Mouse (Mus musculus): ENCODE measurements at regions not wholly inside any gene's neighbourhood (a gene's known extent, or its start where the extent isn't known, plus 50 kb on each side); places are given as distances from the start of the nearest gene placed in this dataset.

DNA sequence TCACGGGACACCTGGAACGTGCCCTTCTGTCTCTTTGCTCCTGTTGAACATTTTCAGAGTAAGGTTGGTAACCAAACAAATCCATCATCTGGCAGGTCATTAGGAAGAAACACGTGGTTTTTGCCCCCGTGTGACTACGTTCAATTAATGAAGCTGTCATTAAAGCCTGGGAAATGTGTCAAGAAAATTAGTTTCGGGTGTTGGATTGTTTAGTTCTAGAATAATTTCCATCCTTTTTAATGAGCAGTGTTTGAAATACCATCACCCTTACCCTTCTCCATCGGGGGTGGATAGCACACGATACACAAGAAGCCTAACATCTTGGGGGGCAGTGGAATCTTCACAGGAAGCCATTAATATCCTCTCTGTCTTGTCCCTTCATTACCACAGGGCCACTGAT is 107.7 kb downstream of the Far1 start:
- DNase-seq (ENCODE audit: low spot score in 2 of 2) = no peak

DNA sequence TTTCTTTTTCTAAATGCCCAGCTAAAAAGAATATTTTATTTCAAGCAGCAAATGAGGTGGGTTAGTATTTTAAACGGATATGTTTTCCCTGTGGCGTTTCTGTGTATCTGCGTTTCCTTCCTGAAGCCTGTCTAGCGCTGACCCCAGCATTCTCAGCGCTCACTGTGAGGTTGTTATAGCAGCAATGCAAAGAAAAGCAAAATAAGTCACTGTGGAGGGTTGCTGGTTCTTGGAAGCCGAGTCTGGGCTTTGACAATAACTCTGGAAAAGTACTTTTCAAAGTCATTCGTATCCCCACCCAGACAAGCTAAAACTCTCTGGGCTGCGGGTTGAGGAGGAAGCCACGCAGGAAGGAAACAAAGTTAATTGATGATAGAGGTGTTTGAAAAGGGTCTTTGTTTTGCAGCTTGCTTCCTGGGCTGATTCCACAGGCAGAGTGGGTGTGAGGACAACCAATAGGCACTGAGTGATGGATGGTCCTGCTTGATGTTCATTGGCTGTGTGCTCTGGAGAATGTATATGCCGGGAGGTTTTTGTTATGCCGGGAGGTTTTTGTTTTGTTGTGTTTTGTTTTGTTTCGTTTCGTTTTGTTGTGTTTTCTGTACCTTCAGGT is 108.4 kb downstream of the Far1 start:
- no peak for DNase-seq (ENCODE audit: low spot score in 2 of 2)

- no peak for DNase-seq (ENCODE audit: low spot score in 2 of 2)
Observed at GRCm38 (mm10) chr7:113623296-113623695, 109.7 kb downstream of the Far1 start.

DNA sequence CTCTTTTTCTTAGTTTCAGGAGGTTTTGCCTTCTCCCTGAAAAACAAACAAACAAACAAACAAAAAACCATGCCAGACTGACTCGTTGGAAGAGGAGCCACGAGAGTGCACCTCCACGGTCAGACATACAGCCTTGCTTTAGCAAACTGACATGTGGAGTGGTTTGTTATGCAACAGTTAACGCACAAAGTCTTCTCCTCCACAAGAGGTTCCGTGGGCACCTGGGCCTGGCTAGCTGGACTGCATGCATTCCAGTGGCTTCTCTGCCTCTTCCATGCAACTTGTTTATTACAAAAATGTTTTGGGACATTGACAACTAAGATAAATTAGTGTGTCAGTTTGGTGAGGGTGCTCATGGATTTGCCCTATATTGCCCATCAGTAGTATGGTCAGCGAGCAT is 110.3 kb downstream of the Far1 start:
- DNase-seq (ENCODE audit: low spot score in 2 of 2) = no peak

DNA sequence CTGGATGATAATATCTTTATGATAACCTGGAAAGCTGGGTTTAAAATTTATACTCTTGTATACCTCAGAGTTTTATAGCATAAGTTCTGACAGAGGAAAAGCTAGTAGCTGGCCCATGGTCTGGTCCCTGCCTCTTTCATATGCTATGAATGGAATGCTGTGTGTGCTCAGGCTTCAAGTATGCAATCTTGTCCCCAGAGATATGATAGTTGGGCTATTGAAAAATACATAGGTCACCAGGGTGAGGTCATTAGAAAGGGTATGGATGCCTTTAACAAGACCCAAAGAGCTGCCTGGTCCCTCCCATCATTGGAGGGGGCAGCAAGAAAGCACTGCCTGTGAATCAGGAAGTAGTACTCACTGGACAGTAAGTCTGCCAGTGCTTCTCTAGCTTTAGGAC is 113.1 kb downstream of the Far1 start:
- no peak for DNase-seq (ENCODE audit: low spot score in 2 of 2)

GRCm38 (mm10) chr7:113637011-113637600 is 123.5 kb downstream of the Far1 start:
- no peak for DNase-seq (ENCODE audit: low spot score in 2 of 2)

DNA sequence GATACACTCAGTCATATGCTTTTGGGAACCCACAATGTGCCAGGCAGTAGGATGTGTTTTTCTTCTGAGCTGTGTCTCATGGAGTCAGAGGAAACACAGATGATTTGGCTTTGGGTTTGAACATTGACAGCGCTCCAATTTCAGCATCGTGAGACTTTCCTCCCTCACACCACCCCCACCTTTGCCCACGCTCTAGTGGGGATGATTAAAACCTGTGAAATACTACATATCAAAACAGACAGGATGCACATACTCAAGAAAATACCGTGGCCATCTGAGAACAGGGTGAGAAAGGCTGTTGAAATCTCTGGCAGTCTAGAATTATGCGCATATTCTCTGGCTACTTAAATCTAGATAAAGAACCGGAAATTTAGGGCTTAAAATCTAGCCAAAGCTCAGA is 124.5 kb downstream of the Far1 start:
- DNase-seq (ENCODE audit: low spot score in 2 of 2) = peak; percentile 65 to 76

DNA sequence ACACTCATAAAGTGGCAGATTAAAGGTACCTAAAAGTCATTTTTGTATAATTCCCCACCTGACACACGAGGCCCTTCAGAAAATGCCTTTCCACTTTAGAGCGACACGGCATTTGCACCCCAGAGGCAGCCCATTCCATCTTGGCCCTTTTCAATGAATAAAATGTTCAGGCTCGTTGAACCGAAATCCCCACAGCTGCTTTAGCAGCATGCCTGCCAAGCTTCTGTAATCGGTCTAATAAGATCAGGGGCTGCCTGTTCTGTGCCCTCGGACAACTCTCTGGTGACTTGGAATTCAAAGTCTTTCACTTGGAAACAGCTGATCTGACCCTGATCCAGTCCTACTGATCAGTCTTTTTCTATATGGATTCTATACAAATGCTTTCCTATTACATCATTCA is 123.3 kb upstream of the Spon1 start:
- no peak for DNase-seq (ENCODE audit: low spot score in 2 of 2)

GRCm38 (mm10) chr7:113650631-113651030 is 115.2 kb upstream of the Spon1 start:
- DNase-seq (ENCODE audit: low spot score in 2 of 2) = no peak

GRCm38 (mm10) chr7:113651696-113652095 is 114.1 kb upstream of the Spon1 start:
- no peak for DNase-seq (ENCODE audit: low spot score in 2 of 2)

DNA sequence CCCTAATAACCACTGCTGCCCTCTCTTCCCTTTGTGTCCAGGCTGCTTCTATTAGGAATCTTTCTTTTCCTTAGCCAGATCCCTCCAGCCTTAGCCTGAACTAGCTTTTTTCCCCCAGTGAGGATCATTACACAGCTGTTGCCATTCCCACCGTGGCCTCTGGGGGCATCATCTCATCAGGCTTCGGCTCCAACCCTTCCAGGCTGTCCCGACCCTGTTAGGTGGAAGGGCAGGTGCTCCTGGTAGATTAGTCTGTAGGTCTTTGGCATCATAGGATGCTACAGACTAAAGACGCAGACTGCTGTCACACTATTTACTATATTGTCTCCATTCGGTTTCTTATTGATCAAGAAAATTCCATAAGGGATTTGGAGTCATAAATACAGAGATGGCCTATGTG is 112.7 kb upstream of the Spon1 start:
- DNase-seq (ENCODE audit: low spot score in 2 of 2) = peak in 1 of 2 experiments; percentile 21

DNA sequence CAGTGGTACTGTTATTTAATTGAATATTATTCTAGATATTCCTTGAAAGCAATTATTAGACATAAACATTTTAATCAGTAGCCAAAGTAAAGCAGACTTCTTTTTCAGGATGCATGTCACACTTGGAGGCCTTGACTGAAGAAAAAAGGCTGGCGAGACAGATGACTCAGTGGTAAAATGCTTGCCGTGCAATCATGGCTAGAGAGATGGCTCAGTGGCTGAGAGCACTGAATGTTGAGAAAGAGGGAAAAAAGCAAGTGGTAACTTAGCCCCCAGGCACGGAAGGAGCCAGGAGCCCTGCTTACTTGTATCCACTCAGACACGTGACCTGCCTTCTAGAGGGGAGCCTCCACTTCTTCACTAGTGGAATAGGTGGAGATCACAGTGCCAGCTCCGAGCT is 110.5 kb upstream of the Spon1 start:
- no peak for DNase-seq (ENCODE audit: low spot score in 2 of 2)

DNA sequence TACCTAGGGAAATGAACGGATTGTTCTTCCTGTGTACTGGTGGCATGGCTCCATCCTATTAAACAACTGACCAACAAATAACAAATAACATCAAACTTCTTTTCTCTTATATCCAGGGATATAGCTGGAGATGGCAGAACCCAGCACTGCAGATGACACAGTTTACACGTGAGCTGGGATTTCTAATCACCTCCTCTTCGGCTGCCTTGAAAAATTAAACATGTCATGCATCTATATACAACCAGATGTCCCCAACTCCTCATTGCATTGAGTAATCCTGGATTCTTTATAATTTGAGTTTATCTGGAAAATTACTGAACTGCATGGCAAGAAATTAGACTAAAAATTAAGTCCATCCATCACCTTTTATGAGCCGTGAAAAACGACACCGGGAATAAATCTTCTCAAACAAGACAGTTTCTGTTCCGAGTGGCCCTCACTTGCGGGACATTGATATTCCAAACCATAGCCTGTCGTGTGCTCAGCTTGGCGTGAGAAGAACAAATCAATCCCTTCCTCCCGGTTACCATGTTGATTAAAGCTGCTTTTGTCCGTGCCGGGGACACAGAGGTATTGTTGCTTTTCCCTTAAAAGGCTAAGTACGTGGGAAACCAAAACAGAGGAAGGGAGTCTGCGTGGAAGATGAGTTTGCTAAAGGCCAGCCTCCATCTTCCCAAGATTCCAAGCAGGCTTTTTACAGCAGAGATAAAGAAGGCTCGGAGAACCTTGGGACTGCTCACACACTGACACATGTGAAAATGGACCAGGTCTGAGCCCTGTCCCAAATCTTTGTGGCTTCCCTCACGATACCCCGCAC is 92.8 kb upstream of the Spon1 start:
- DNase-seq (ENCODE audit: low spot score in 2 of 2) = no peak

- DNase-seq (ENCODE audit: low spot score in 2 of 2) = no peak
Observed at GRCm38 (mm10) chr7:113673596-113673956, 92.2 kb upstream of the Spon1 start.

GRCm38 (mm10) chr7:113682271-113682670 is 83.5 kb upstream of the Spon1 start:
- DNase-seq (ENCODE audit: low spot score in 2 of 2) = peak; percentile 38 to 50

DNA sequence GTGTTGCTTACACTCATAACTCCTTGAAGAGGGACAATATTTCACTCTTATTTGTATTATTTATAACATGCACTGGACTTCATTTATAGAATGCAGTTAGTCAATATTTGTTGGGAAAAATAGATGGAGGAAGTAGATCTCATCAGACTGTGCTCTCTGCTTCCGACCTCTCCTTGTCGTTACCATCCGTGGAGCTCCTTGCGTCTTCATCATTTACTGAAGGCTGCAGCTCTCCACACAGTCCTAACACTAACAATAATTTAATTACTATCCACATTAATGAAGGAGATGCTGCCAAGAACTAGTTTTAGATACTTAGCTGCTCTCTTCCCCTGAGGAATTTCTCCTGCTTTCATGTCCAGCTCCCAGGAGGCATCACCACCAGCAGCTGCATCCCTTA is 80.4 kb upstream of the Spon1 start:
- DNase-seq (ENCODE audit: low spot score in 2 of 2) = no peak

GRCm38 (mm10) chr7:113686527-113686926 is 79.3 kb upstream of the Spon1 start:
- DNase-seq (ENCODE audit: low spot score in 2 of 2) = no peak

DNA sequence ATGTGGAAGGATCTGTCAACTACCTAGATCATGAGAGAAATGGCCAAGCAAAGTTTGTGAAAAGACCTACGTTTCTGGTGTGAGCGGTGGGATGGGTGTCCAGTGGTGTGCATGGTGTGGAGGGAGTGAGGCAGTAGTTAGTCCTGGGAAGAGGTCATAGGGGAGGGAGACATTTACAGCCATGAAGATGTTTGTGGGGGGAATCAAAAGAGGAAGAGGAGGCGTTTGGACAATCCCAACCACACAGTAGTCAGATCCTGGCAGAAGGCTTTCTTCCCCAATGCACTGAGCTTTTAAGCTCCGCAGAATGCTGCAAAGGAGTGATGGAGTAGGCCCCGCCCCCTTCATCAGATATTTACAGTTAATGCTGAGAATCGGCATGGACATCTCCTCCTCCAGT is 78.2 kb upstream of the Spon1 start:
- DNase-seq (ENCODE audit: low spot score in 2 of 2) = no peak

DNA sequence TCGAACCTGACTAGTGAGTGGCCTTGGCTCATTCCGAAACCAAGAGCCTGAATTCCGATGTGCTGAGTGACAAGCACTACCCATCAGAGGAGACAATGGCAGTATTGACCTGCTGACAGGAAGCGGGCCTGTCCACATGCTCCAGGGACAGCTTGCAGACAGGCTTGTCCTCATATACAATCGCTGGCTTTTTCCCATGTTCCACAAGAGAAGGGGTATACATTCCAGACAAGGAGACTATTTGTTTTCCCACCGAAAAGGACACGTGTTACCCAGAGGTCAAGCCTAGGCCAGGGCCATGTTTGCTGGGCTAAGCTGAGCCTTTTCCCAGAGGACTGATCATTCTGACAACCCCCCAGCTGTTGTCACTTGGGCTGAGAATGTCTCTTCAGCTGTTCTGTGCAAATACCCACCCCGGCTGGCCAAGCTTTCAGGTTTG is 77.5 kb upstream of the Spon1 start:
- DNase-seq (ENCODE audit: low spot score in 2 of 2) = peak in 1 of 2 experiments; percentile 24

GRCm38 (mm10) chr7:113688717-113689116 is 77.1 kb upstream of the Spon1 start:
- DNase-seq (ENCODE audit: low spot score in 2 of 2) = no peak

- no peak for DNase-seq (ENCODE audit: low spot score in 2 of 2)
Observed at GRCm38 (mm10) chr7:113689131-113689530, 76.7 kb upstream of the Spon1 start.

DNA sequence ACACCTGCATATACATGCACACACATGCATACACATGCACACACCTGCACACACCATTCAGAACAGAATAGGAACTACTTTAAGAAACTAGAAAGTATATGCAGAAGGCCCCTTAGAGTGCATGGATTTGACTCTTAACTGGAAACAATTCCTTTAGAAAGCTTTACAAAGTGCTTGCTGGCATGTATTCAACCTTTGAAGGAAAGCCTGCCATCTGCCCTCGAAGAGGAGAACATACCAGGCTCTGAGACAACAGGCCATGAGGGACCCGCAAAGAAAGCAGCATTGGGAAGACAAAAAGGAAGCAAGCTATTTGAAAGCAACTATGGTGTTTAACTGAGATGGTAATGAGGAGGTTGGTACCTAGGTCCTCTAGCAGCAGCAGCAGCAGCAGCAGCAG is 74.0 kb upstream of the Spon1 start:
- no peak for DNase-seq (ENCODE audit: low spot score in 2 of 2)

GRCm38 (mm10) chr7:113693526-113693925 is 72.3 kb upstream of the Spon1 start:
- DNase-seq (ENCODE audit: low spot score in 2 of 2) = no peak

Measured in layer of hippocampus, adult 8-10 months (tissue).